Comparison of ENCODE assay signal across 8 mouse cellular contexts in genomic region chr16:42875852-42875980, GRCm38 (mm10). TPM values are rescaled to one million over a fixed set of nuclear protein-coding genes. Genes with fewer than 3 reads are reported as not detected.
DNase-seq lines count a peak whose midpoint lies in the region; ATAC-seq and TF ChIP-seq lines count a peak whose summit lies in the region.

Zbtb20 (plus strand) TSS chr16:42875881.

- no peak for ATAC-seq in lung, embryonic 14.5 days (ENCODE audit: insufficient read depth)
- no peak for ATAC-seq in heart, embryonic 14.5 days (ENCODE audit: insufficient number of reproducible peaks, insufficient read depth, low FRiP score, low read depth)
- ATAC-seq in cerebellum, adult (ENCODE audit: insufficient number of reproducible peaks, low FRiP score, low TSS enrichment), result no peak

- H3K4me1 ChIP-seq in lung, embryonic 14.5 days (ENCODE audit: insufficient read depth), result no peaks in the 10 kb centered on the region
- H3K4me1 ChIP-seq in cortical plate, adult 2 months (ENCODE audit: control insufficient read depth, insufficient read depth, low read length), result peaks cover 1% of the 10 kb centered on the region; the same call in 1 of the 2 replicates
- H3K4me1 ChIP-seq in heart, embryonic 14.5 days (ENCODE audit: control insufficient read depth in 2 of 2, insufficient read depth in 2 of 2, low read length in 2 of 2), result peaks cover 0 to 11% of the 10 kb centered on the region in 2 experiments; a peak in 1 of 4 replicates
- no peaks in the 10 kb centered on the region for H3K4me1 ChIP-seq in small intestine, adult 2 months (ENCODE audit: control insufficient read depth, insufficient read depth, insufficient read length, low read length)

- peak within 1 kb of the TSS; percentile 80 for H3K4me2 ChIP-seq in lung, embryonic 14.5 days
- H3K4me2 ChIP-seq in heart, embryonic 14.5 days (ENCODE audit: low read length), result peak within 1 kb of the TSS; percentile 86

- peak within 1 kb of the TSS; percentile 99 for H3K27ac ChIP-seq in lung, embryonic 14.5 days (ENCODE audit: low read depth)
- peak within 1 kb of the TSS; percentile 88 for H3K27ac ChIP-seq in cortical plate, adult 2 months (ENCODE audit: insufficient read depth, low read length)
- H3K27ac ChIP-seq in heart, embryonic 14.5 days (replicated peaks in 1 of 2; ENCODE audit: control insufficient read depth in 1 of 2, insufficient read depth in 1 of 2, low read depth in 2 of 2, low read length in 2 of 2), result peak within 1 kb of the TSS; percentile 96 to 99
- peak within 1 kb of the TSS; percentile 85 for H3K27ac ChIP-seq in small intestine, adult 2 months (ENCODE audit: insufficient read depth, low read depth, low read length)

- peak within 1 kb of the TSS; percentile 74 for H3K9ac ChIP-seq in lung, embryonic 14.5 days
- H3K9ac ChIP-seq in heart, embryonic 14.5 days (ENCODE audit: low read length), result peak within 1 kb of the TSS; percentile 89

- TF ChIP-seq CTCF in lung, embryonic 14.5 days (IDR thresholded peaks at IDR 0.05; ENCODE audit: low read depth), result no peak
- no peak for TF ChIP-seq CTCF in cortical plate, adult 2 months (IDR thresholded peaks at IDR 0.05; ENCODE audit: extremely low read depth, insufficient read depth, low read length)
- TF ChIP-seq CTCF in small intestine, adult 2 months (IDR thresholded peaks at IDR 0.05; ENCODE audit: extremely low read depth, insufficient read length, insufficient replicate concordance, low read depth, low read length), result no peak

- H3K4me3 ChIP-seq in lung, embryonic 14.5 days (ENCODE audit: low read depth, low read length), result peak within 1 kb of the TSS; percentile 63
- peak within 1 kb of the TSS; percentile 60 for H3K4me3 ChIP-seq in cortical plate, adult 2 months (ENCODE audit: insufficient read depth, low read length)
- peak within 1 kb of the TSS; percentile 70 to 87 for H3K4me3 ChIP-seq in heart, embryonic 14.5 days (ENCODE audit: control insufficient read depth in 1 of 2, insufficient read depth in 1 of 2, low read depth in 1 of 2, low read length in 2 of 2)
- H3K4me3 ChIP-seq in small intestine, adult 2 months (ENCODE audit: low read depth, low read length), result peak within 1 kb of the TSS; percentile 77

- DNase-seq in lung, embryonic 14.5 days, result no peak
- DNase-seq in lung, postnatal 4 days, result no peak
- no peak for DNase-seq in left cerebral cortex, postnatal 36 days (ENCODE audit: low spot score in 2 of 2)
- DNase-seq in thymus, postnatal 25 days, result no peak

- no peaks in the 10 kb centered on the region for H3K27me3 ChIP-seq in lung, embryonic 14.5 days (ENCODE audit: insufficient read depth, low read length)
- no peaks in the 10 kb centered on the region for H3K27me3 ChIP-seq in heart, embryonic 14.5 days (ENCODE audit: control insufficient read depth, insufficient read depth, low read length)
- no peaks in the 10 kb centered on the region for H3K27me3 ChIP-seq in small intestine, adult 2 months (ENCODE audit: control insufficient read depth, insufficient read depth, low read length)

- WGBS in lung, embryonic 14.5 days, result 0% methylated on average over 8 of the region's 8 CpGs
- WGBS in heart, embryonic 14.5 days, result 0% methylated on average over 7 of the region's 8 CpGs
- 1% methylated on average over 8 of the region's 8 CpGs for WGBS in small intestine, adult 2 months

- no peak for TF ChIP-seq POLR2A in cortical plate, adult 2 months (IDR thresholded peaks at IDR 0.05; ENCODE audit: extremely low read depth, insufficient read depth, low read length)
- TF ChIP-seq POLR2A in small intestine, adult 2 months (IDR thresholded peaks at IDR 0.05; ENCODE audit: low read depth, low read length), result no peak

- H3K36me3 ChIP-seq in lung, embryonic 14.5 days (ENCODE audit: insufficient read depth), result no peaks in the 10 kb centered on the region
- no peaks in the 10 kb centered on the region for H3K36me3 ChIP-seq in heart, embryonic 14.5 days (ENCODE audit: control insufficient read depth, insufficient read depth, low read length)
- no peaks in the 10 kb centered on the region for H3K36me3 ChIP-seq in small intestine, adult 2 months (ENCODE audit: control insufficient read depth, insufficient read depth, low read length)

- intact Hi-C loops in left cerebral cortex, postnatal 36 days (cut with DNase I), result loop anchor here (5.0 kb wide), 2 partner anchors 37 to 627 kb away; no protein-coding TSS in a partner anchor

- no peaks in the 10 kb centered on the region for H3K9me3 ChIP-seq in lung, embryonic 14.5 days (ENCODE audit: low read depth, low read length)
- no peaks in the 10 kb centered on the region for H3K9me3 ChIP-seq in heart, embryonic 14.5 days (ENCODE audit: control insufficient read depth, low read length)

RNA-seq across cellular contexts. Expression of gene Zbtb20, which starts in this region (rescaled TPM):
- 17.6 and 20.2 TPM in 2 replicates for polyA plus RNA-seq in lung, embryonic 14.5 days (2014; fragmentation: Nextera tagmentation; extraction: Ambion mirVana)
- 13.1 and 15.7 TPM in 2 replicates for polyA plus RNA-seq in cortical plate, adult 2 months (2012; rRNA removed)
- 49.4 and 50.3 TPM in 2 replicates for polyA plus RNA-seq in heart, embryonic 14.5 days (2014; fragmentation: Nextera tagmentation; extraction: Ambion mirVana)
- 10 to 100 TPM; 40.1 to 64.5 TPM for total RNA-seq in left cerebral cortex, postnatal 36 days (2021)
- polyA plus RNA-seq in small intestine, adult 2 months (2012; rRNA removed), result 5.7 and 9.6 TPM in 2 replicates
